8 mouse cellular contexts compared by ENCODE assay signal in the genomic region with DNA sequence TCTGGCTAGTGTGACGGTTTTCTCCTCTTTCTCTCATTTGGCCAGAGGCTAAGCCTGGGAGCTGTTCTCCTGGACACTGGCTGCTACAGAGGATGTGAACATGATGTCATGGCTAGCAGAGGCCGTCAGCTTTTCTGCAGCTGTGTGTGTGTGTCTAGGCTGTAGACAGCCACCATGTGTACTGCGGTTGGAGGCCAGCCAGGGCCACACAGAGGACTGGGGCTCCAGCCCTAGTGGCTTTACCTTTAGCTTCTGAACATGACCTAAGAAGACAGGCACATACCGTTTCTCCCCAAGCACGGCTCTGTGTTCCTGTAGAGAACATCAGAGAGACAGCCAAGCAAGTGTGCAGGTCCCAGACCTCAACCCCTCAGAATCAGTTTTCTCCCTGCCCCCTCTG.
A peak's percentile ranks its signal among the peaks of the same experiment; 100 is the strongest.
DNase-seq lines count a peak whose midpoint lies in the region; ATAC-seq lines count a peak whose summit lies in the region.

No protein-coding gene starts in this region.

- H3K27me3 ChIP-seq in neural tube, embryonic 13.5 days, result no peaks in the 10 kb centered on the region
- H3K27me3 ChIP-seq in intestine, embryonic 15.5 days (replicated peaks), result no peaks in the 10 kb centered on the region

- no peaks in the 10 kb centered on the region for H3K9me3 ChIP-seq in neural tube, embryonic 13.5 days
- H3K9me3 ChIP-seq in intestine, embryonic 15.5 days, result no peaks in the 10 kb centered on the region

- H3K27ac ChIP-seq in neural tube, embryonic 13.5 days (replicated peaks), result peak overlapping the region; percentile 46; the same call in 1 of the 2 replicates
- peak overlapping the region; percentile 48; the same call in 1 of the 2 replicates for H3K27ac ChIP-seq in intestine, embryonic 15.5 days

- 52% methylated on average over 5 of the region's 5 CpGs for WGBS in neural tube, embryonic 13.5 days
- WGBS in intestine, embryonic 15.5 days, result 37% methylated on average over 5 of the region's 5 CpGs

- H3K4me3 ChIP-seq in neural tube, embryonic 13.5 days, result no peak overlapping the region
- H3K4me3 ChIP-seq in intestine, embryonic 15.5 days (replicated peaks), result no peak overlapping the region

- no peak for ATAC-seq in neural tube, embryonic 13.5 days (ENCODE audit: low read depth)
- peak; percentile 82 for ATAC-seq in intestine, embryonic 15.5 days

- H3K36me3 ChIP-seq in neural tube, embryonic 13.5 days, result peaks cover 5% of the 10 kb centered on the region; the same call in 1 of the 2 replicates
- H3K36me3 ChIP-seq in intestine, embryonic 15.5 days, result no peaks in the 10 kb centered on the region

- H3K4me2 ChIP-seq in neural tube, embryonic 13.5 days, result no peak overlapping the region
- H3K4me2 ChIP-seq in intestine, embryonic 15.5 days (replicated peaks), result no peak overlapping the region

- H3K4me1 ChIP-seq in neural tube, embryonic 13.5 days (replicated peaks), result peaks cover 10% of the 10 kb centered on the region
- peaks cover 9% of the 10 kb centered on the region for H3K4me1 ChIP-seq in intestine, embryonic 15.5 days (replicated peaks)

- no peak overlapping the region for H3K9ac ChIP-seq in neural tube, embryonic 13.5 days
- no peak overlapping the region for H3K9ac ChIP-seq in intestine, embryonic 15.5 days

- peak; percentile 41 for DNase-seq in adrenal gland, postnatal 10 days
- DNase-seq in adrenal gland, postnatal 4 days (ENCODE audit: low spot score in 2 of 2), result no peak
- DNase-seq in neural tube, embryonic 10.5 days (ENCODE audit: extremely low spot score, low spot score), result no peak
- DNase-seq in ovary, postnatal 10 days (ENCODE audit: low spot score), result no peak
- no peak for DNase-seq in layer of hippocampus, adult 9-10 months (ENCODE audit: low spot score)
- no peak for DNase-seq in cerebellum, postnatal 36 days
